Mouse (Mus musculus) cerebellum, adult 9-11 months (tissue): ENCODE data around the gene Sh3pxd2a.
A peak's percentile ranks its signal among the peaks of the same experiment; 100 is the strongest.

ENCODE experiments used
- DNase-seq: peaks from one replicate; pipeline ENCODE4 v3.0.0; 2022

Gene Sh3pxd2a

GRCm38 (mm10) chr19:47367271-47367879 lies 96.8 kb downstream of the Sh3pxd2a start:
- DNase-seq: no peak

GRCm38 (mm10) chr19:47366576-47366975 lies 97.6 kb downstream of the Sh3pxd2a start:
- peak; percentile 91 for DNase-seq

- no peak for DNase-seq
Observed at GRCm38 (mm10) chr19:47363086-47363668, 101.0 kb downstream of the Sh3pxd2a start.

GRCm38 (mm10) chr19:47360921-47361320 lies 103.3 kb downstream of the Sh3pxd2a start:
- no peak for DNase-seq

GRCm38 (mm10) chr19:47360017-47360416 lies 104.2 kb downstream of the Sh3pxd2a start:
- no peak for DNase-seq

- DNase-seq: no peak
Observed at GRCm38 (mm10) chr19:47359166-47359931, 104.9 kb downstream of the Sh3pxd2a start.

GRCm38 (mm10) chr19:47357297-47357696 lies 106.9 kb downstream of the Sh3pxd2a start:
- no peak for DNase-seq

GRCm38 (mm10) chr19:47356188-47356857 lies 107.9 kb downstream of the Sh3pxd2a start:
- DNase-seq: peak; percentile 69

- DNase-seq: no peak
Observed at GRCm38 (mm10) chr19:47354456-47354855, 109.7 kb downstream of the Sh3pxd2a start.

GRCm38 (mm10) chr19:47349043-47349442 lies 115.2 kb downstream of the Sh3pxd2a start:
- DNase-seq: no peak

- DNase-seq: peak; percentile 44
Observed at GRCm38 (mm10) chr19:47348395-47349016, 115.7 kb downstream of the Sh3pxd2a start.

GRCm38 (mm10) chr19:47347021-47347643 lies 117.1 kb downstream of the Sh3pxd2a start:
- no peak for DNase-seq

- no peak for DNase-seq
Observed at GRCm38 (mm10) chr19:47346606-47347005, 117.6 kb downstream of the Sh3pxd2a start.

- DNase-seq: no peak
Observed at GRCm38 (mm10) chr19:47345851-47346568, 118.2 kb downstream of the Sh3pxd2a start.

GRCm38 (mm10) chr19:47343422-47343821 lies 120.8 kb downstream of the Sh3pxd2a start:
- DNase-seq: peak; percentile 44

- DNase-seq: peak; percentile 78
Observed at GRCm38 (mm10) chr19:47339165-47339564, 125.0 kb downstream of the Sh3pxd2a start.

GRCm38 (mm10) chr19:47338396-47339164 lies 125.6 kb downstream of the Sh3pxd2a start:
- DNase-seq: no peak

GRCm38 (mm10) chr19:47337743-47338142 lies 126.5 kb downstream of the Sh3pxd2a start:
- peak; percentile 85 for DNase-seq

GRCm38 (mm10) chr19:47337191-47337590 lies 127.0 kb downstream of the Sh3pxd2a start:
- no peak for DNase-seq

- DNase-seq: no peak
Observed at GRCm38 (mm10) chr19:47335262-47335661, 128.9 kb downstream of the Sh3pxd2a start.

- no peak for DNase-seq
Observed at GRCm38 (mm10) chr19:47334713-47335112, 129.5 kb downstream of the Sh3pxd2a start.
